Comparison of ENCODE assay signal across 27 mouse cellular contexts in genomic region chr6:92924536-92924935, GRCm38 (mm10). TPM values are rescaled to one million over a fixed set of nuclear protein-coding genes. Genes with fewer than 3 reads are reported as not detected.
DNase-seq lines count a peak whose midpoint lies in the region; ATAC-seq lines count a peak whose summit lies in the region.
"Had no signal": no experiment of that assay in that cellular context is flagged by ENCODE, and none has a peak within 500 bp of the region (broad histone marks: within the 10 kb centered on the region; RNA-seq: fewer than 3 reads in every experiment).

No protein-coding gene starts in this region.

- peaks cover 32% of the 10 kb centered on the region for H3K4me1 ChIP-seq in heart, embryonic 11.5 days (ENCODE audit: control insufficient read depth, insufficient read depth, low read length)
- H3K4me1 ChIP-seq in kidney, embryonic 15.5 days = peaks cover 51% of the 10 kb centered on the region
- H3K4me1 ChIP-seq: embryonic facial prominence, embryonic 15.5 days; hindbrain, embryonic 15.5 days had no signal

- H3K9ac ChIP-seq in heart, embryonic 11.5 days (ENCODE audit: low read depth, low read length) = no peak overlapping the region
- no peak overlapping the region for H3K9ac ChIP-seq in kidney, embryonic 15.5 days
- H3K9ac ChIP-seq: embryonic facial prominence, embryonic 15.5 days; hindbrain, embryonic 15.5 days had no signal

- WGBS in heart, embryonic 11.5 days (ENCODE audit: insufficient replicate concordance) = 38% methylated on average over 8 of the region's 8 CpGs
- 59% methylated on average over 8 of the region's 8 CpGs for WGBS in kidney, embryonic 15.5 days

- peaks cover under 1% of the 10 kb centered on the region; the same call in 1 of the 2 replicates for H3K36me3 ChIP-seq in heart, embryonic 11.5 days (ENCODE audit: control insufficient read depth, insufficient read depth, low read length)
- H3K36me3 ChIP-seq in kidney, embryonic 15.5 days = peaks cover 37% of the 10 kb centered on the region
- H3K36me3 ChIP-seq: embryonic facial prominence, embryonic 15.5 days; forebrain, embryonic 10.5 days; hindbrain, embryonic 15.5 days had no signal

- H3K27me3 ChIP-seq in heart, embryonic 11.5 days (ENCODE audit: control insufficient read depth, insufficient read depth, low read length) = no peaks in the 10 kb centered on the region
- H3K27me3 ChIP-seq in kidney, embryonic 15.5 days = no peaks in the 10 kb centered on the region
- H3K27me3 ChIP-seq: embryonic facial prominence, embryonic 15.5 days; hindbrain, embryonic 15.5 days had no signal

- peak overlapping the region; percentile 27; the same call in 1 of the 2 replicates for H3K4me2 ChIP-seq in heart, embryonic 11.5 days
- no peak overlapping the region for H3K4me2 ChIP-seq in kidney, embryonic 15.5 days
- H3K4me2 ChIP-seq: embryonic facial prominence, embryonic 15.5 days; hindbrain, embryonic 15.5 days had no signal

- ATAC-seq in heart, embryonic 11.5 days (replicated peaks; ENCODE audit: insufficient number of reproducible peaks, low FRiP score, low TSS enrichment) = 0 out of 2 replicates have a peak, but pooled peaks have one; percentile 31
- no peak for ATAC-seq in kidney, embryonic 15.5 days (replicated peaks; ENCODE audit: low FRiP score)
- ATAC-seq: intestine, embryonic 16.5 days had no signal

- DNase-seq in heart, postnatal 25 days (ENCODE audit: low spot score) = no peak
- DNase-seq in kidney, adult 9 months = no peak
- DNase-seq in testis, postnatal 14 days (ENCODE audit: low spot score) = peak; percentile 20
- DNase-seq in testis, postnatal 10 days (ENCODE audit: low spot score) = no peak
- DNase-seq in cerebellum, postnatal 25 days = no peak
- DNase-seq: adrenal gland, adult 2 months; cerebellum, postnatal 10 days; gastrocnemius, postnatal 25 days; heart, postnatal 14 days; kidney, postnatal 14 days; liver; right cerebral cortex, postnatal 25 days; thymus, adult 2 months had no signal

- H3K4me3 ChIP-seq in heart, embryonic 11.5 days (ENCODE audit: low read depth, low read length) = no peak overlapping the region
- H3K4me3 ChIP-seq in kidney, embryonic 15.5 days (replicated peaks) = no peak overlapping the region
- H3K4me3 ChIP-seq: embryonic facial prominence, embryonic 15.5 days; forebrain, embryonic 10.5 days; hindbrain, embryonic 15.5 days had no signal

- H3K27ac ChIP-seq in heart, embryonic 11.5 days (ENCODE audit: low read depth, low read length) = no peak overlapping the region
- H3K27ac ChIP-seq in kidney, embryonic 15.5 days = peak overlapping the region; percentile 61
- H3K27ac ChIP-seq: embryonic facial prominence, embryonic 15.5 days; forebrain, embryonic 10.5 days; hindbrain, embryonic 15.5 days had no signal

- intact Hi-C loops in heart, postnatal 25 days (cut with DNase I) = no loop called here

- no peaks in the 10 kb centered on the region for H3K9me3 ChIP-seq in heart, embryonic 11.5 days (replicated peaks; ENCODE audit: control insufficient read depth, low read length)
- no peaks in the 10 kb centered on the region for H3K9me3 ChIP-seq in kidney, embryonic 15.5 days (replicated peaks)
- H3K9me3 ChIP-seq: embryonic facial prominence, embryonic 15.5 days; forebrain, embryonic 10.5 days; hindbrain, embryonic 15.5 days had no signal

RNA-seq across cellular contexts. Expression of gene Adamts9, which starts 18.8 kb away (rescaled TPM):
- 6.0 and 9.6 TPM in 2 replicates for polyA plus RNA-seq in heart, embryonic 11.5 days (2014; fragmentation: Nextera tagmentation; extraction: Ambion mirVana)
- total RNA-seq in heart, postnatal 25 days (2021) = 10 to 100 TPM; 20.4 to 21.7 TPM
- polyA plus RNA-seq in kidney, embryonic 15.5 days (2015; fragmentation: Nextera tagmentation; extraction: Ambion mirVana) = 13.2 and 14.2 TPM in 2 replicates
- total RNA-seq: megakaryocyte-erythroid progenitor cell, adult 5-6 weeks; neutrophil, adult 5-6 weeks had no signal

RNA-seq across cellular contexts. Expression of gene Gm15737, which starts 55.4 kb away (rescaled TPM):
- 0.11 and 0.33 TPM in 2 replicates for polyA plus RNA-seq in heart, embryonic 11.5 days (2014; fragmentation: Nextera tagmentation; extraction: Ambion mirVana)
- under 1 TPM; 0.29 to 0.39 TPM for total RNA-seq in heart, postnatal 25 days (2021)
- polyA plus RNA-seq in kidney, embryonic 15.5 days (2015; fragmentation: Nextera tagmentation; extraction: Ambion mirVana) = 0.06 and 0.08 TPM in 2 replicates
- total RNA-seq: layer of hippocampus, adult 8-10 months; left cerebral cortex, postnatal 25 days; megakaryocyte-erythroid progenitor cell, adult 5-6 weeks; midbrain, postnatal 0 days; neutrophil, adult 5-6 weeks had no signal
- polyA plus RNA-seq: C2C12; hindbrain, embryonic 15.5 days; intestine, embryonic 16.5 days; liver, embryonic 16.5 days; midbrain, postnatal 0 days; spleen, adult 2 months; thymus, adult 2 months had no signal
